Mouse (Mus musculus) cerebellum, adult 11 months (tissue): ENCODE results near the gene Nipsnap2.
A peak's percentile ranks its signal among the peaks of the same experiment; 100 is the strongest.
"Not testable (repeated sequence)": the region's sequence is repeated elsewhere in the genome, so short reads cannot be mapped to it uniquely, and the experiment has no call there.

Source experiments
- DNase-seq: peaks from one replicate; pipeline ENCODE4 v3.0.0; 2022

The Nipsnap2 gene

DNA sequence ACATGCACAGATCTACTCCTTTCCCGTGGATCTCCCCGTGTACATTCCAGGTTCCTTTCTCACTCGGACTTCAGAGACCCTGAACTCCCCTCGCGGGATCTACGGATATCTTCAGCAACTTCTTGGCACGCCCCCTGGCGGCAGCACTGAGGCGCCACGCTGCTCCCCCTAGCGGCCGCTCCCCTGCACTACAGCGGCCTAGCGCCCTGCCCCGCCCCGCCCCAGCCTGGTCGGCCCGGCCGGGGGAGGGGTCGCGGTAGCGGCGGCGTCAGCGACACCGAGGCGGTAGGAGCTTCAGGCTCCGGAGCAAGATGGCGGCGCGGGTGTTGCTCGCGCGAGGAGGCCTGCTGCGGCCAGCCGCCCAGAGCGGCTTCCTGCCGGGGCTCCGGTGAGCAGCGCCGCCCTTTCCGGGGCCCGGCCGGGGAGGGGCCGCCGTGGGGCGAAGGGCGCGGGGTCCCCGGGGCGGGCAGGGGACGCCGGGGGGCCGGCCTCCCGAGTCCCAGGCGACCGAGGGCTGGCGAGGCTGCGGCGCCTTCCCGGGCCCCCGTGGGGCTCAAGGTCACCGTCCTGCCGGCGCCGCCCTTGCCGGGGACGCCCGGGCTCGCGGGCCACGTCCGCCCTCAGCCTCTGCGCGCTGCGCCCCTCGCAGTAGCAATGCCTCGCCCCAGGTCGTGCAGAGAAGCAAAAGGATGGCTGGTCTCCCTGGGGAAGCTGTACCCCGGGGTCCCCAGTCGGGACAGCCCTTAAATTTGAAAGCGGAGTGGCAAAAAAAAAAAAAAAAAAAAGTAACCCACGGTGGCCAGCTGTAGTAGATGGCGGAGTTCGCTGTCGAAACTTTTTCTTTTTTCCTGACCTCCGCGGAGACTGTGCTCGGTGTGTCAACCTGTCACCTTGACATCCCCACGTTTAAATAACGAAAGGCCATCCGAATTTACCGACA, at the start of gene Nipsnap2:
TSS of gene Nipsnap2 (plus strand) at position 230 of the 940 bp plus-strand sequence.
- peak; percentile 90 for DNase-seq

DNA sequence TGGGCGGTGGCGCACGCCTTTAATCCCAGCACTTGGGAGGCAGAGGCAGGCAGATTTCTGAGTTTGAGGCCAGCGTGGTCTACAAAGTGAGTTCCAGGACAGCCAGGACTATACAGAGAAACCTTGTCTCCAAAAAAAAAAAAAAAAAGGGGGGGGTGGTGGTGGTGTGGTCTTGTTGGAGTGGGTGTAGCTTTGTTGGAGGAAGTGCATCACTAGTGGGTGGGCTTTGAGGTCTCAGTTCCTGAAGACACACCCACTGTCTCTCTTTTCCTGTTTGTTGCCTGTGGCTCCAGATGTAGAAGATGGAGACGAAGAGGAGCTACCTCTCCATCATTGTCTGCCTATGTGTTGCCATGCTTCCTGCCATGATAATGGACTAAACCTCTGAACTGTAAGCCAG, 39.7 kb upstream of the Nipsnap2 start:
- not testable (repeated sequence) for DNase-seq

DNA sequence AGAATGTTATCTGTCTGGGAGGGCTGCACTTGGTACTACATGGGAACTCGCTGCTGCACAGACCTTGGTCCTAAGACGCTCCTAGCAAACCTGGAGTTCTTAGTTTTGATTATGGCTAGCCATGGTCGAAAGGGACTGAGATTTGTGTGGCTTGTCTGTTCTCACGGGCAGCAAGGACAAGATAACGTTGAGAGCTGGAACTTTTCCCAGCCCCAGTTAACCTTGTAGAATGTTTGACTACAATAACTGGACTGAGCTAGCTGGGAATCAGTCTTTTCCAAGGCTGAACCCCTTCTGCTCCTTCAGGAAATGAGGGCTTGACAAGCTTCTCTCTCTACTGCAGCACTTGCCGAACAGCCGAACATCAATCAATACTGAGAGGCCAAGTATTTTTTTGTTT, 37.2 kb upstream of the Nipsnap2 start:
- no peak for DNase-seq

DNA sequence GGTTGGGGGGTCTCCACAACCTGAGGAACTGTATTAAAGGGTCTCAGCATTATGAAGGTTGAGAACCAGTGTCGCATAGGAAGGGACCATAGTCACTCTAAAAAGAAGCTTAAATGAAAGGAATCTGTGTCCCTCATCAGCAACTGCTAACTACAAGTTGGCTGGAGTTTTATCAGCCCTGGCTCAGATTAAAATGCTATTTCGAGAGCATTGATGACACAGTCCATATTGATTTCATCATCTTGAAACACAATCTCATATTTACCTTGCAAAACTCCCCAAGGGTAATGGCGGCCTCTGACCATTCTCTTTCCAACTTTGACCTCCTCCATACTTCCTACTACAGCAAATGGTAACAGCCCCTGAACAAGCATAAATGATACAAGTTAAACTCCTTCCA, 34.3 kb upstream of the Nipsnap2 start:
- no peak for DNase-seq

DNA sequence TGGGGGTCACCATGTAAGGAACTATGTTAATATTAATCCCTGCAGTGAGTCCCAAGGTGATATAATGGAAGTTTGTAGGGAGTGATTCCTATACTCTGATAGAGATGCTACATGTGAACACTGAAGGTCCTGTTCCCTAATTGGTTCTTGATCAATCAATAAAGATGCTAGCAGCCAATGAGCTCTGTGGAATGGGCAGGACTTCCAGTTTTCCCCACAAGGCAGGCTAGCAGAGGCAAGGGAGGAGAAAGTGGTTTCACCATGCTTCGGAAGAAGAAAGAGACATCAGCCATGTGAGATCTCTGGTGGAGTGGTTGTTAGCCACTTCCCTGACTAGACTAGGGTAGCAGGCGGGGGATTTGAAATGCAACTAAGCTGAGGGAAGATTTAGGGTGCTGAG, 24.4 kb upstream of the Nipsnap2 start:
- no peak for DNase-seq

DNA sequence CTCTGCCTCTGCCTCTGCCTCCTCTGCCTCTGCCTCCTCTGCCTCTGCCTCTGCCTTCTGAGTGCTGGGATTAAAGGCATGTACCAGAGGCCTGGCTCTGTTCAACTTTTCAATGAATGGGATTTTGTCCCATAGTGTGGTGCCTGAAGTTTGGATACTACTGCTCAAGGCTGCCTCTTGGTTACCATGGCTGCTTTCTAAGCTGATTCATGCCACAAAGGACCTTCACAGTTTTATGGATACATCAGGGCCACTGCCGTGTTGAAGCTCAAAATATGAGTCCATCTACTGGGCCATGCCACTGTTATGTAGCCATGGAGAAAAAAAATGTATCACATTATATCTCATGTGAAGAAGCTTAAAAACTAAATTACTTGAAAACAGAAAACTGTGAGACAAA, 23.2 kb upstream of the Nipsnap2 start:
- no peak for DNase-seq

DNA sequence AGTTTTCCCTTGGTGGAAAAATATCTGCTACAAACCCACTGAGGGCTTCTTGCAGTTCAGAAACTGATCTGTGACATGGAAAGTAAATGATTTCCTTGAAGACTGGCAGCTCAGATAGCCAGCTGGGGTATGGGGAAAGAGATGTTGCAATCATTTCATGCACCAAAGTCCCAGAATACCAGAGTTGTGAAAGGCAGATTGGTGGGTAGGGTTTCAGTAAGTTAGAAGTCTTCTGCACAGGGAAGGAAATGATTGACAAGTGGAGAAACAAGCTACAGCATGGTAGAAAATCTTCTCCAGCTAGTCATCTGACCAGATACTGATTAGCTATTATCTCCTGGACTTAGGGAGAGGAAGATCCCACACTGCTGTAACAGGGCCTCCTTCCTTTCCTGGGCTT, 21.5 kb upstream of the Nipsnap2 start:
- DNase-seq = no peak

DNA sequence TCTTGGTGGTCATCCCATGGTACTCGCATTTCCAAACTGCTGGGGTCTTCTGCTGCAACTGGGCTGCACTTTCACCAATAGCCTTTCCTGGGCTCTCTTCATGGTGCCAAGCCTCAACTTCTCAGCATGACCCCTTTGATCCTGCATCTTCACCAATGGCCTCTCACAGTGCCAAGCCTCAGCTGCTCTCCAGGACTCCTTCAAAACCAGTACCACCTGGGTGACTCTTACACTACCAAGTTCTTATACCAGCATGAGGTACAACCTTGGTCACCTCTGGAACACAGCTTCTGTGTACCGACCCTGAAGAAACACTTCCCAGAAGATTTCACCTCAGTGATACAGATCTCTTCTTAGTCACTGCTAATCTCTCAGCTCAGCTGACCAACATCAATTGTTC, 16.5 kb upstream of the Nipsnap2 start, which contains the start of gene Sept14:
TSS of gene Sept14 (minus strand) at position 101 of the 400 bp plus-strand sequence.
- no peak for DNase-seq

DNA sequence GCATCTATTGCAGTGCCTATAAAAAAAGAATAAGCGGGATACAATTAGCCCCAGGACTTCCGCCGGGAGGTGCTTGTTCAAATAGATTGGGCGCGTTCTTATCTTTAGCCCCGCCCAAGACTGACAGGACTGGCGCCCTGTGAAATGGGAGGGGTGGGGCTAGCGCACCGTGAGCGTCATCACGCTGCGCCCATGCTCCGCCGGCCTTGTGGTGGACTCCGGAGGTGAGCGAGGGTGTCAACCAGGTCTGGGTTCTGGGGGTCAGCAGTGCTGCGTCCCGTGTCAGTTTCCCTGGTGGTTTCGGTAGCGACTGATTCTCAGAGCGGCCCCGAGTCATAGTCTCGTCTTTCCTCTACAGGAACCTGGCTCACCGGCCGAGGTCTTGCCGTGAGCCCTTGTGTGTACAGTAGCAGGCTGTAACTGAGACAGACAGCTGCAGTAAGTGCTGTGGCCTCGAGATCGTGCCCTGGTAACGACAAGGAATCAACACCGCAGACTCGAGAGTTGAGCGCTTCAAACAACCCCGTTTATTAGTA, 9.5 kb upstream of the Nipsnap2 start, which contains the start of gene Mrps17:
TSS of gene Mrps17 (plus strand) at position 172 of the 536 bp plus-strand sequence.
- DNase-seq = peak; percentile 90

DNA sequence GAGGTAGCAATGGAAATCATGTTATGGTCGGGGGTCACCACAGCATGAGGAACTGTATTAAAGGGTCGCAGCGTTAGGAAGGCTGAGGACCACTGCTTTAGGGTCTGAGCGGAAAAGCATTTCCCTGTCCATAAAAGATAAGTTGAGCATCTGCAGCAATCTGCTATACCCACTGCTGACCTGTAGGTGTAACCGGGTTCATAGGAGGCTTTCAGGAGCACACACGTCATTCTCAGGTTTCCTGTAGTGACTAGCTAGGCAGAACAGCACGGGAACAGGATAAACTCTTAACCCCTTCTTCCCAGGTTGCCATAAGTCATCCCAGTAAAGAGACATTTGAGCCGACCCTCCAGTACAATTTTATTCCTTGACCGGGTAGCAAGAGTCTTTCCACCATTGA, 7.8 kb upstream of the Nipsnap2 start:
- no peak for DNase-seq

DNA sequence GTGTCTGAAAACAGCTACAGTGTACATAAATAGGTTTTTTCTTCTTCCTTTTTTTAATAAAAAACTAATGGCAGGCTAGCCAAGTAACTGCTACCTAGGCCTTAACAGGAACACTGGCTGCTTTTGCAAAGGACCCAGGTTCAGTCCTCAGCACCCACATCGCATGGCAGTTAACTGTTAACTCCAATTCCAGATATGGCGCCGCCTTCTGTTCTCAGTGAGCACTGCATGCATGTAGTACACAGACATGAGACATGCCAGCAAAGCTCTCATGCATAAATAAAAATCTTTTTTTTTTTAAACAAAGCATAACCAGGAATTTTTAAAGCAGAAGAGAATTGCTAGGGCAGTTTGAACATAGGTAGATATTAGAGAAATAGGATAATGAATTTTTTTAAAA, 4.7 kb upstream of the Nipsnap2 start:
- DNase-seq = no peak

DNA sequence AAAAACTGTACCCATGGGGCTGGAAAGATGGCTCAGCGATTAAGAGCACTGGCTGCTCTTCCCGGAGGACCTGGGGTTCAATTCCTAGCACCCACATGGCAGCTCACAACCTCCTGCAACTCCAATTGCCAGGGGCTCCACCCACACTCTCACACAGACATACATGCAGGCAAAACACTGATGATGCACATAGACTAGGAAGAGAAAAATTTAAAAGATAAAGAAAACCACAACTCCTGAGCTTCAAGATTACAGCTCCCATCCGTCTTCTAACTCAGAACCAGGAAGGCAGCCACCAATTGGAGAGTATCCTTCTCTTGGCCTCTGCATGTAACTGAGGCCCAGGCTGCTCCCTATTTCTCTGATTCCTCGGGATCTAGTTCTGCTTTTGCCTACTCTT, 595 bp upstream of the Nipsnap2 start:
- DNase-seq = no peak

DNA sequence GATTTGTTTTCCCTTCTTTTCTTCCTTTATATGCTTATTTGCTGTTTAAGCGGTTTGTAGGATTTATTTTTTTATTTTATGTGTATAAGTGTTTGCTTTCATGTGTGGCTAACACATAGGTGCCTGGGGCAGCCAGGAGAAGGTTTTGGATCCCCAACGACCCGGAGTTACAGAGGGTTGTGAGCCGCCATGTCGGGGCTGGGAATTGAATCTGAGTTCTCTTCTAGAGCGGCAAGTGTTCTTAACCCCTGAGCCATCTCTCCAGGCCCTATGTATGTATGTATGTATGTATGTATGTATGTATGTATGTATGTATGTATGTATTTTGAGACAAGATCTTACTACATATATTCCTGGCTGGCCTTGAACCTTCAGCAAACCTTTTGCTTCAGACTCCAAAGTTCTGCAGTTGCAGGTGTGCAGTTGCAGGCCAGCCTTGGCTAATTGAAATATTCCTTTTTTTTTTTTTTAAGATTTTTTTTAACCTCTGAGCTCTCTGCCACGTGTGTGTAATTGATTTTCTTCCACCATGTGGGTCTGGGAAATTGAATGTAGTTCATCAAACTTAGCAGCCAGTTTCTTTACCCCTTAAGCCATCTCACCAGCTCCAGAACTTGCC, 1.0 kb downstream of the Nipsnap2 start:
- DNase-seq = no peak

DNA sequence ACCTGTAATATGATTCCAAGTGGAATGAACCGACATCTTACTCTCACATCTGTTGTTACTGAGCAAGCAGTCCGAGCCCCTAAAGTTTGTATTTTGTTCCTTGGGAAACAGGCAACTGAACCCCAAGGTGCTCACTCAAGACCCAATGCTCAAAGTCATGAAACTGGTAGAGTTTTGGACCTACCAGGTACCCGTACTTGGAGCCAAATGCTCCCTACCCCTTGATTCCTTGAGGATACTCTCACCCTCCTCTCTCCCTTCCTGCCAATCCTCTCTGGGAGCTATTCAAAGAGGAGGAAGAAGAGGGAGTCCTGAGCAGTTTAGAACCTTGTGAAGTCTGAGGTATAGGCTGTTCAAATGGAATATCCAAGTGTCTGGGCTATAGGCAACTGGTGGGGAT, 1.9 kb downstream of the Nipsnap2 start:
- no peak for DNase-seq

DNA sequence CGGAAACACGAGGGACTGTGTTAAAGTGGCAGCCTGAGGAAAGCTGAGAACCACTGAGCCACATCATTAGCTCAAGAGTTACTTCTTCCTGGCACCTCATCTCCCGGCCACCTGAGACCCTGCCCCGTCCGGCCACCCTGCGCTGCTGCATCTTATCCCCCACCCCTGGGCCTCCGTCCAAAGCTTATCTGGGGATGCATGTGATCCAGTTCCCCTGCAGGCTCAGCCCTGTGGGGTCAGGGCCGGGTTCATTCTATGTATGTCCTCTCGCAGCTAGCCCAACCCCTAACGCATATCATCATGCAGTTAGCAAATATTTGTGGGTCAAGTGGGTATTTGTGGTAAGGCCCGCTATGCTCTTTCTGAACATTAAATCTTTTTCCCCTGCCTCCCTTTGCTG, 4.4 kb downstream of the Nipsnap2 start:
- DNase-seq = no peak

DNA sequence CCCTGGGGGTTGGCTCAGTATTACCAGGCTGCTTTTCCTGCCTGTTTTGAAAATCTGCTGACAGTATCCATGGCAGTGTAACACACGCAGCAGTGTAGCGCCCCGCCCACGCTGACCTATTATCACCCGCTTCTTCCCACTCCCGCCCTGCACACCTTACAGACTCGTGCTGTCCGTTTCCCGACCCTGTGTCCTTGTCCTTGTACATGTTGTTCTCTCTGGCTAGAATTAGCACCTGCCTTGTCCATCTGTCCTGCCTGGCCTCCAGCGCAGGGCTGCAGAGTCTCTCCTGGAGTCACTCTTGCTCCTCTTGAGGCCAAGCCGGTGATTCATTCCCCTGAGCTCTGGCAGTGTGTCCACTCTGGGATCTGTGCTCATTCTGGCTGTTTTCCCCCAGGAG, 5.5 kb downstream of the Nipsnap2 start:
- DNase-seq = peak; percentile 68

DNA sequence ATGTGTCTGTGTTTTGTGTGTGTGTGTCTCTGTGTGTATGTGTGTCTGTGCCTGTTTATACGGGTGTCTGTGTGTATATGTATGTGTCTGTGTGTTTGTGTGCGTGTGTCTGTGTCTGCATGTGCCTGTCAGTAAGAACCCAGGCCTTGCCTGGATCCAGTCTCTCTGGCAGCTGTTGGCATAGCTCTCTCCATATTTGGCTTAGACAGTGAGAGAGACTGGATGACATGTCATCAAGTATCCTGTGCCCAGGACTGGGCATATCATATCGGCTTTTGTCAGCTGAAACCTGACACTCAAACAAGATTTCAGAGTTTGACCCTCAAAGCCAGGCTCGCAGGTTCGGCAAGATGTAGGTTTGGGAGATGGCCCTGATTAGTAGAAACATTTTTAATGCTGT, 6.2 kb downstream of the Nipsnap2 start:
- DNase-seq = no peak

DNA sequence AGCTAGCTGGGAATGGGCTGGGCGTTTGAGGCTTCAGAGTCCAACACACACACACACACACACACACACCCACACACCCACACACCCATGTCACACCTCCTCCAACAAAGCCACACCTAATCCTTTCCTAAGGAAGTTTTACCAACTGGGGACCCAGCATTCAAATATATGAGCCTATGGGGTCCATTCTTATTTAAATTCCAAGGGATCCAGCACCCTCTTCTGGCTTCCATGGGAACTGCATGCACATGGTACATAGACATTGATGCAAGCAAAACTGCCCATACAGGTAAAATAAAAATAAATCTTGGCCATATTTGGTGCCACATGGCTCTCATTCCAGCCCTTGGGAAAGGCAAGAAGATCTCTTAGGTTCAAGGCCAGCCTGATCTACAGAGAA, 16.1 kb downstream of the Nipsnap2 start:
- no peak for DNase-seq

DNA sequence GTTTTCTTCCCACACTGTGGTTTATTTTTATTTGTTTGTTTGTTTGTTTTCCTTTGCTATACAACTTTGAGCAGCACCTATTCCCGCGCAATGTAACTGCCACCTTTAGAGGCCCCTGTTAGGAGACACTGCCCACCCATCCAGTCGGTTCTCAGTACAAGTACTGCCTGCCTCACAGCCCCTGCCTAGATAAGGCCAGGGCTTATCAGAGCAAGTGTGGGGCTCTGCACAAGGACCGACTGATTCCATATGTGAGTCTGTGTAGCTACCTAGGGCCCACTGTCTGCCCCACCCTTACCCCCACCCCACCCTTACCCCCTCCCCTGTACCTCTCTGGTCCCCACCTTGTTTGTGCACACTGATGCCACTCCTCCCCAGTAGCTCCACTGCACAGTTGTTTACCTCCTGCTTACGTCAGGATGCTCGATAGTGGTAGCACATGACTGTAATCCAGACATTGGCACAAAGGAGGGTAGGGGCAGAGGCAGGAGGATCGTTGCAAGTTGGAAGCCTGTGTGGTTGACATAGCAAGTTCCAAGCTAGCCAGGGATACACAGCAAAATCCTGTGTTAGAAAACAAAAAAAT, 18.1 kb downstream of the Nipsnap2 start:
- DNase-seq = no peak

DNA sequence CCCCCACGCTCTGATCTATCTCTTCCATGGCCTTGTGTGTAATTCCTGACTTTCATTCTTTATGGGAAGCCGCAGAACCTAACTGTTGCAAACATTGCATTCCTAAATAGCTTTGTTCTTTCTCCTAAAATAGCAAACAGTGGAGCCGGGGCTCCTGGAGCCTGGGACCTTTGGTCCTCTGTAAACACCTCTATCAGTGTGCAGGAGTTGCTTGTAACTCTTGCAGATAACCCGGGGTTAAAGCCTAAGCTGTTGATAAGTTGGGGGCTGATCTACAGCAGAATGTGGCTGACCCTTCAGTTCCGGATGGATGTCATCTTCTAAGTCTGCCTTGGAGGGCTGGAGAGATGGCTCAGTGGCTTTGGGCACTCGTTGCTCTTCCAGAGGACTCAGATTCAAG, 19.2 kb downstream of the Nipsnap2 start:
- no peak for DNase-seq

DNA sequence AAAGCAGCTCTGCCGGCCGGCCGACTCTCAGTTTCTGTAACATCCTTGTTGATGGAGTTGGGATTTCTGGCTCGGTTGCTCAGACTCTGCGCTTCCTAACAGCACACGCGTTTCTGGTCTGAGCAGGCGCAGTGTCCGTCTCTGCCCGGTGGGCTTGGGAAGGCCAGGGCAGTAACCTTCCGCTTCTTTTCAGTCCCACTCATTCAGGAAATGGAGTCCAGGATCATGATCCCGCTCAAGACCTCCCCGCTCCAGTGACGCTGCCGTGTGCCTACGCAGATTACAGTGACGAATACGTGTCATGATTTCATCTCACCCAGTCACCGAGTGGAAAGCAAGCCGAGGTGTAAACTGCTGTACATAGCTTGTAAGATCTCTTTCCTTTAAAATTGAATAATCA, 32.0 kb downstream of the Nipsnap2 start:
- no peak for DNase-seq

DNA sequence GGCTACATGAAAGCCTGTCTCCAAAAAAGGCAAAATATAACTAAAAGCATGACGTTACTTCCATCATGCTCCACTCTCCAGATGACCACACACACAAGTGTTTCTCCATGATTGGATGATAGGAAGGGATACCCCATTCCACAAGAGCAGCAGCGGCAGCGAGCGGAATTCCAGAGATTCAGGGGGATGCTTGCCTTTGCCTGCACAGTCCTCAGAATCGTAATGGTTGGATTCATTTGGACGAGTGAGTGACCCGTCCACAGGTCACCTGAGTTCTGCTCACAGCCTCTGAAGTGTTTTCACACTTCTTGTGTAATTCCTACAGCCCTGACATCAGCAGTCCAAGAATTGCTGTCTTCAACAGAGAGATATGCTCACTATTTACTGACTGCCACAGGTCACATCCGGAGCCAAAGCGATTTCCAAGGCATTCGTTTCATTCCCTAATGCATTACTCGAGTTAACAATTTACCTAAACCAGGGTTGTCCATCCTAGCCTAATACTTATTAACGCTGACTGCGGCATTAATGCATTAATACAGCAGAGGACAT, 35.1 kb downstream of the Nipsnap2 start:
- DNase-seq = no peak

DNA sequence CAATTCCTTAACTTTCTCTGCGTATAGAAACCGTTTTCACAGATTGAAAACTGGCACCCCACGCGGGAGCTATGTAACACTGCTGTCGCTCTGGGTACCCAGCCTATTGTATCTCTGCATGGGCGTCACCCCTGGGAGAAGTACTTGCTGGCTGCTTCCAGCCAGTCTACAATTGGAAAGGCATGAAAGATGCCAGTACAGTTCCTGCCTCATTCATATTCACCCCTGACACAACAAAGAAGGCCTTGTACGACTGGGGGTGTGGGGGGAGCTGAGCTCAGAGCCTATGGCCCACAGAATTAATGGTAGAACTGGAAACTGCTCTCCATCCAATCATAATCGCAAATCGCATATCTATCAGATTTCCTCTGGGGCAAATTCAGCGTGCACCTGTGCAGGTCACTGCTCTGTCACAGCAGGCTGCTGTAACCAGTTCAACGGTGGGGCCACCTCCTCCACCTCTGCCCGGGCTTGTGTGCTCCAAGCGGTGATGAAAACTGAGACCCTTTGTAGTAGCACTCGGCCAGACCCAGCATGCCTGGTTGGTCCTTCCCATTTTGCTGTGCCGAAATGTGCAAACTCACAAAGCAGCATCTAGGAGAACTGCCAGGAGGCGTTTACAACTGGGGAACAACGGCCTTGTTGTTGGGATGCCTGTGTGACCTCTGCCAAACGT, 37.1 kb downstream of the Nipsnap2 start:
- DNase-seq = no peak
